Mouse (Mus musculus) myocyte (in vitro differentiated cells): ENCODE results near the gene Hoxb9. TPM values are rescaled to one million over a fixed set of nuclear protein-coding genes. Genes with fewer than 3 reads are reported as not detected.

Experiments
- H3K27me3 ChIP-seq: one replicate; pipeline ENCODE4 v1.6.1; 2011; ENCODE audit not compliant: control insufficient read depth, insufficient read depth, insufficient read length
- H3K36me3 ChIP-seq: one replicate; pipeline ENCODE4 v1.6.1; 2011; ENCODE audit not compliant: control insufficient read depth, insufficient read depth
- H3K4me2 ChIP-seq: one replicate; pipeline ENCODE4 v1.6.1; 2011; ENCODE audit warnings: low read depth, control low read depth
- H3K4me3 ChIP-seq: one replicate; pipeline ENCODE4 v1.5.1; 2011; ENCODE audit warnings: mild to moderate bottlenecking, control low read depth, moderate library complexity
- H3K79me2 ChIP-seq: one replicate; pipeline ENCODE4 v1.6.1; 2011; ENCODE audit not compliant: control insufficient read depth, insufficient read depth
- H3ac ChIP-seq: one replicate; pipeline ENCODE4 v1.6.1; 2011; ENCODE audit not compliant: control insufficient read depth, insufficient read length
- CEBPB ChIP-seq: IDR thresholded peaks from 2 replicates; pipeline ENCODE4 v1.6.1; 2011; ENCODE audit warnings: mild to moderate bottlenecking, moderate library complexity; ENCODE audit not compliant: poor library complexity, insufficient read depth, severe bottlenecking
- E2F4 ChIP-seq: IDR thresholded peaks from one replicate; pipeline ENCODE4 v1.6.1; 2011; ENCODE audit warnings: mild to moderate bottlenecking, control low read depth, moderate library complexity; ENCODE audit not compliant: insufficient read depth
- MAX ChIP-seq: IDR thresholded peaks from one replicate; pipeline ENCODE4 v1.6.1; 2011; ENCODE audit warnings: low read depth, mild to moderate bottlenecking, control low read depth
- MYOD1 ChIP-seq, 3 experiments: IDR thresholded peaks; one replicate each; pipeline ENCODE4 v1.6.1; 2011; ENCODE audit warnings: control low read depth in 2 of 3, low read depth in 2 of 3, mild to moderate bottlenecking in 2 of 3, moderate library complexity in 1 of 3; ENCODE audit not compliant: insufficient read length in 2 of 3, control insufficient read depth in 1 of 3
- MYOG ChIP-seq, 3 experiments: IDR thresholded peaks; one replicate each; pipeline ENCODE4 v1.6.1; 2011; ENCODE audit warnings: control low read depth in 2 of 3, low read depth in 2 of 3, mild to moderate bottlenecking in 2 of 3; ENCODE audit not compliant: insufficient read length in 2 of 3, control insufficient read depth in 1 of 3, insufficient read depth in 1 of 3
- POLR2A ChIP-seq: IDR thresholded peaks from one replicate; pipeline ENCODE4 v1.6.1; 2011; ENCODE audit warnings: low read depth, mild to moderate bottlenecking, control low read depth, moderate library complexity; ENCODE audit not compliant: insufficient read length
- POLR2AphosphoS2 ChIP-seq: IDR thresholded peaks from one replicate; pipeline ENCODE4 v1.6.1; 2011; ENCODE audit warnings: low read depth, control low read depth; ENCODE audit not compliant: insufficient read length
- REST ChIP-seq: IDR thresholded peaks from one replicate; pipeline ENCODE4 v1.6.1; 2011; ENCODE audit warnings: mild to moderate bottlenecking, control low read depth, moderate library complexity; ENCODE audit not compliant: insufficient read depth, insufficient read length
- SRF ChIP-seq: IDR thresholded peaks from one replicate; pipeline ENCODE4 v1.6.1; 2011; ENCODE audit warnings: low read depth; ENCODE audit not compliant: control insufficient read depth, insufficient read length
- TCF12 ChIP-seq: IDR thresholded peaks from one replicate; pipeline ENCODE4 v1.6.1; 2011; ENCODE audit warnings: mild to moderate bottlenecking, control low read depth; ENCODE audit not compliant: poor library complexity, insufficient read depth, severe bottlenecking
- TCF3 ChIP-seq: IDR thresholded peaks from one replicate; pipeline ENCODE4 v1.6.1; 2011; ENCODE audit warnings: low read depth, control low read depth; ENCODE audit not compliant: insufficient read length
- USF1 ChIP-seq: IDR thresholded peaks from one replicate; pipeline ENCODE4 v1.6.1; 2011; ENCODE audit warnings: low read depth, mild to moderate bottlenecking, control low read depth, moderate library complexity
- polyA plus RNA-seq: library from polyadenylated mRNA; unstranded; fragments of >200 nt; fragmentation: generic; extraction: Trizol; gene quantifications from one replicate; pipeline ENCODE4 v1.2.1, GENCODE M21; 2012; ENCODE audit warnings: missing spikeins

Gene Hoxb9
- polyA plus RNA-seq, 1 experiment: 0.24 TPM

DNA sequence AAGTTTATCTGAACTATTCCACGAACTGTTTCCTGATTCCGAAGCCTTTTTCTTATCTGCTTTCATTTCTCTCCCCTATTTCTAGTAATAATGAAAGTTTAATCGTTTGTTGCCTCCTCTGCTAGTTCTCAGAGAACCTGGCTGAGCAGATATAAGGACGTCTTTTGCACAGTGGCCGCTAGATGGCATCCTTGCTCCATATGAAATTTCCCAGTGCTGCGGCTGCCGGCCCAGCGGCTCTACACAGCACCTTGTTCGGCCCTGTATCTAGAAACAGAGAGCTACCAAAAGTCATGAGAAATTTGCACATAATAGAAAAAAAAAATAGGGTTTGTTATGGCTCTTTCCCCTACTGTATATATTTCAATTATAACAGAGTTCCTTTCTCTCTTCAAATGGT is 7.5 kb downstream of the Hoxb9 start:
- TF ChIP-seq CEBPB (no peak), MAX (no peak), MYOD1 (IDR thresholded peaks at IDR 0.05; ENCODE audit: control insufficient read depth in 1 of 3, insufficient read length in 2 of 3, low read depth in 2 of 3) (no peak), REST (no peak), POLR2AphosphoS2 (no peak), TCF12 (no peak), E2F4 (no peak), USF1 (no peak), SRF (no peak), TCF3 (no peak), POLR2A (no peak), MYOG (IDR thresholded peaks at IDR 0.05; ENCODE audit: control insufficient read depth in 1 of 3, insufficient read depth in 1 of 3, insufficient read length in 2 of 3, low read depth in 2 of 3) (no peak)
- no peak overlapping the region for H3ac ChIP-seq
- H3K36me3 ChIP-seq: no peaks in the 10 kb centered on the region
- no peak overlapping the region for H3K4me3 ChIP-seq
- no peak overlapping the region for H3K4me2 ChIP-seq
- H3K79me2 ChIP-seq: no peaks in the 10 kb centered on the region
- peaks cover 85% of the 10 kb centered on the region for H3K27me3 ChIP-seq

DNA sequence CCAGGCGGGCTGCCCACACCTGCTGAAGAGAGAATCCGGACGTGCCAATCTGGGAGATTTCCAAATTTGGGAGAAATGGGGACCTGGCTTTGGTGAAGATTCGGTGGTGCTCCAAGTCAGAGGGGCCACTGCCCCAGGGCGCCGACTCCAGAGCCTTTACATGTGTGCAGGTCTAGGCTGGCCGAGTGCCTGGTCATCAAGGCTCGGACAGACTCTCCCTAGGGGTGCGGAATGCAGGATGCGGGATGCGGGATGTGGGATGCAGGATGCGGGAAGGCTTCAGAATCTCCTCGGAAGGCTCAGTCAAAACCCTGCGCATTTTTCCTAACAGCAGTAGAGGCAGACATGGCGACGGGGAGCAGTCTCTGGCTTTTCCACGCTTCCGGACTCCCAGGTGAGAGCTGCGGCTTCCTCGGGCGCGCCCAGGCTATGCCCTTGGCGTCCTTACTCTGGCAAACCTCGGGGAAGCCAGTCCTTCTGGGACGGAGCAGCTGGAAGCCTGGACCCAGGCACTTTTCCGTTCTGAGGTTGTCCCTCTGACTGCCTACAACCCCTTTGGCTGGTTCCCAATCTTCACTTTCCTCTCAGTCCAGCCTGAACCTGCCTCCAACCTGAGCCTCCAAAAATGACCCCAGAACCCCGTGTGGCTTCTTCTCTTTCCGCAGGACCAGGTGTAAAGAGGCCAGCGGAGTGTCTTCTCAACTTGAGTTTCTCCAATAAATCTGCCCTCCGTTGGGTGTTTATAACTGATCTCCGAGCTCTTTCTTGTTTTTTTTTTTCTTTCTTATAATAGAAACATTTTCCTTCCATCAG is 8.4 kb downstream of the Hoxb9 start:
- Histone ChIP-seq H3K27me3 (peaks cover 88% of the 10 kb centered on the region), H3K4me2 (no peak overlapping the region), H3K79me2 (no peaks in the 10 kb centered on the region), H3K4me3 (no peak overlapping the region), H3ac (no peak overlapping the region), H3K36me3 (no peaks in the 10 kb centered on the region)
- TF ChIP-seq POLR2AphosphoS2: no peak
- TF ChIP-seq E2F4: no peak
- no peak for TF ChIP-seq MAX
- TF ChIP-seq CEBPB: no peak
- TF ChIP-seq TCF12: no peak

DNA sequence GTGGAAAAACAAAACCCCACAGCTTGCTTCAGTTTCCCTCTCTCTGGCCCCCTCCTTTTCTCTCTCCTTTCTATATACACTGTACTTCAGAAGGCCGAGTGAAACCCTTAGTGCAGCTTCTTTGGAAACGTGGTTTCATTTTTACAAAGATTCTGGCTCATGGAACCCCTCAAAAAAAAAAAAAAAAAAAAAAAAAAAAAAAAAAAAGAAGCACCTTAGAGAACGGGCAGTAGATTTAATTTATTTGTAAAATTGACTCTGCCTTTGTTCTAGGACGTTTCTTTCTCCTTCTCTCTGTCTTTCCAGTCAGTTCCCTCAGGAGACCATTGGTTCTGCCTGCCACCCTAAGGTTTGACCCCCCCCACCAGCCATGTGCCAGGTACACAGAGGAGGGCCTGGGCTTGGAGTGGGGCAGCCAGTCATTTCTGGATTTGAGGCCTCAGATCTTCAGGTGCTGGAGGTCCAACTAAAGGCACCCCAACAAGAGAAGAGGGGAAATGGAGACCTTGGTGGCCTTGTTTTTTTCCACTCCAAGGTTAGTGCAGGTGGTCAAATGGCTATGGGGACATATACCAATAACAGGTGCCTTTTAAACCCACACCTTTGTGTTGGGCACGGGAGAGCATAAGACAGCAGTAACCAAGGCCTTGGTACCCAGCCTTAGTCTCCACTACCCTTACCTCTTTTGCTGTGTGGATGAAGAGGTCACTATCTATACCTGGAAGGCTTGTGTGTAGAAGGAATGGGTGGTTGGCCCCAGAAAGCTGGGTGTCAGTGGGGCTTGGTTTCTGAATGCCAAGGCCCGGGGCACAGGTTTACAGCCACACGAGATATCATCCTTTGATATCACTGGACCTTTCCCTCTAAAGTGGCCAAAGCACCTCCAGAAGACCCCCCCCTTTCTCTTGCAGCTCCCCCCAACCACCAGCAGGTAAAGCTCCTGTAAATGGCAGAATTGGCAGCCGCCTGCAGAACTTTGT is 9.4 kb downstream of the Hoxb9 start:
- Histone ChIP-seq H3K36me3 (no peaks in the 10 kb centered on the region), H3K27me3 (peaks cover 90% of the 10 kb centered on the region), H3ac (no peak overlapping the region), H3K4me2 (no peak overlapping the region), H3K4me3 (no peak overlapping the region), H3K79me2 (no peaks in the 10 kb centered on the region)
- no peak for TF ChIP-seq SRF

DNA sequence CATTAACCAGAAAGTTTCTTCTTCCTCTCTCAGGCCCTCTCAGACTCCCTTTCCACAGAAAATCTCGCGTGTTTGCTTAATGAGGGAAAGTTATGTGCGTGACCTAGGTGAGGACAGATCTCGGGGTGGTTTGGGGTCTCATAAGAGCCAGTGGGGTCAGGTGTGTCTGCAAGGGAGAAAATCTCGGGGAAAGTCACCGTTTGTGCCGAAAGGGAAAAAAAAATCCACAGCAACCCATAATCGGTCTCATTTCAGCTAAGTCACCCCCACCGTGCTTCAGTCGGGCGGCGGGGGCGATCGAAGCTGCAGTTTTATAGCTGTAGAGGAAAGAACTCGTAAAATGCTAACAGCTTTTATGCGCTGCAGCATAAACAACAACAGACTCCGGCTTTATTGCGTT is 10.1 kb downstream of the Hoxb9 start:
- Histone ChIP-seq H3K27me3 (peaks cover 91% of the 10 kb centered on the region), H3K4me2 (no peak overlapping the region), H3K4me3 (no peak overlapping the region), H3K36me3 (no peaks in the 10 kb centered on the region), H3K79me2 (no peaks in the 10 kb centered on the region), H3ac (no peak overlapping the region)
- no peak for TF ChIP-seq REST
- TF ChIP-seq MYOD1 (IDR thresholded peaks at IDR 0.05; ENCODE audit: control insufficient read depth in 1 of 3, insufficient read length in 2 of 3, low read depth in 2 of 3): no peak
- no peak for TF ChIP-seq TCF12
- no peak for TF ChIP-seq USF1

DNA sequence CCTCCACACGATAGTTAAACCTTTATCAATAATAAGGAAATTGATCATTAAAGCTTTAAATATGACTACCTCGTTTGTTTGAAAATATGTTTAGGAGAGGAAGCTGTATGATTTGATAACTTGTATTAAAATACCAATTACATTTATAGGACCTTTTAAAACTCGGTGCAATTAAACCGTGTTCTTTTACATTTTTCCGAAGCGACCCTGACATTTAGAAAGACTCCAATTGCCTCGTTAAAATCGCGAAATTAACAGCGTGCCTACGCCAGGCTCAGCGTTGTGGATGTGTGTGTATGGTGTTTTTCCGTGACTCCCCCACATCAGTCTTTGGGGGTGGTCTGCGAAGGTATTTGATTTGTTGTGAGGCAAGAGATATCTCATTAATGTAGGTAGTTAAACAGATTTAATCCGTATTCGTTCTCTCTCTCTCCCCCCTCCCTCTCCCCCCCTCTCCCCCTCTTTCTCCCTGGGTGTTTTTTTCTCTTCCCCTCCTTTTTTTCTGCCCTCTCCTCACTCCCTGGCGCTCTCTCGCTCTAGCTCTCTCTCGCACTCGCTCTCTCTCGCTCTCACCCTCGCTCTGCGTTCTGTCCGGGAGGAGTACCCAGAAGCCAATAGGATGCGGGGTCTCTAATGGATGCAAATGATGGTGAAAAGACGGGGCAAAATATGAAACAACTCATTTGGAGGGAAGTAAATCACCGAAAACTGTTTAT is 10.8 kb downstream of the Hoxb9 start, which contains the start of gene Hoxb8:
Gene Hoxb8 (plus strand): TSS at position 51 of the 716 bp plus-strand sequence.
- Histone ChIP-seq H3K4me3 (no peak within 1 kb of the TSS), H3K4me2 (no peak within 1 kb of the TSS), H3K27me3 (peaks cover 91% of the 10 kb centered on the region), H3ac (no peak within 1 kb of the TSS), H3K36me3 (no peaks in the 10 kb centered on the region), H3K79me2 (no peaks in the 10 kb centered on the region)
- TF ChIP-seq CEBPB (no peak), MYOG (IDR thresholded peaks at IDR 0.05; ENCODE audit: control insufficient read depth in 1 of 3, insufficient read depth in 1 of 3, insufficient read length in 2 of 3, low read depth in 2 of 3) (no peak), MAX (no peak), POLR2A (no peak), TCF3 (no peak), USF1 (no peak), MYOD1 (IDR thresholded peaks at IDR 0.05; ENCODE audit: control insufficient read depth in 1 of 3, insufficient read length in 2 of 3, low read depth in 2 of 3) (no peak), SRF (no peak), REST (no peak), POLR2AphosphoS2 (no peak), E2F4 (no peak)
